Mouse (Mus musculus) lung, postnatal 0 days (tissue): Measurements from ENCODE around the gene Ovca2. TPM values are rescaled to one million over a fixed set of nuclear protein-coding genes. Genes with fewer than 3 reads are reported as not detected.

Experiments
- ATAC-seq: fragments of 200-750 bp; cut with Nextera tagmentation; 2 replicates; pipeline ENCODE4 v1.8.0; 2017; ENCODE audit warnings: moderate library complexity
- DNase-seq: peaks from one replicate; pipeline ENCODE4 v3.0.0-alpha.2; 2016; ENCODE audit warnings: low spot score
- H3K27ac ChIP-seq: fragments of 300-500 bp; sonication (generic); 2 replicates; pipeline ENCODE4 v1.5.1; 2014; ENCODE audit warnings: antibody characterized with exemption, mild to moderate bottlenecking, low read length, mixed read lengths
- H3K27me3 ChIP-seq: fragments of 300-500 bp; sonication (generic); replicated peaks from 2 replicates; pipeline ENCODE4 v1.6.1; 2014; ENCODE audit warnings: low read length, mixed read lengths; ENCODE audit not compliant: insufficient read depth
- H3K36me3 ChIP-seq: fragments of 300-500 bp; sonication (generic); 2 replicates; pipeline ENCODE4 v1.6.1; 2014; ENCODE audit warnings: low read length, mixed read lengths; ENCODE audit not compliant: insufficient read depth
- H3K4me1 ChIP-seq: fragments of 300-500 bp; sonication (generic); 2 replicates; pipeline ENCODE4 v1.6.1; 2014; ENCODE audit warnings: antibody characterized with exemption, low read depth, low read length, mixed read lengths; ENCODE audit not compliant: insufficient read depth
- H3K4me2 ChIP-seq: fragments of 300-500 bp; sonication (generic); replicated peaks from 2 replicates; pipeline ENCODE4 v1.6.1; 2014; ENCODE audit warnings: low read depth, mild to moderate bottlenecking, low read length, moderate library complexity, mixed read lengths
- H3K4me3 ChIP-seq: fragments of 300-500 bp; sonication (generic); 2 replicates; pipeline ENCODE4 v1.5.1; 2014; ENCODE audit warnings: low read depth, low read length
- H3K9ac ChIP-seq: fragments of 300-500 bp; sonication (generic); replicated peaks from 2 replicates; pipeline ENCODE4 v1.6.1; 2014; ENCODE audit warnings: low read depth, mild to moderate bottlenecking
- H3K9me3 ChIP-seq: fragments of 300-500 bp; sonication (generic); 2 replicates; pipeline ENCODE4 v1.6.1; 2016; ENCODE audit warnings: low read length, mixed read lengths
- CTCF ChIP-seq: IDR thresholded peaks from 2 replicates; pipeline ENCODE4 v1.5.1; 2016; ENCODE audit warnings: antibody characterized with exemption, mild to moderate bottlenecking
- EP300 ChIP-seq: IDR thresholded peaks from 2 replicates; pipeline ENCODE4 v1.6.1; 2016; ENCODE audit warnings: antibody characterized with exemption, mild to moderate bottlenecking, control low read depth
- WGBS: fragments of 180-500 bp; shearing (Covaris S2); extraction: QIAGEN DNeasy Blood & Tissue Kit; methylation state at CpG from one replicate; pipeline ENCODE4 v1.1.7; 2014; 5-methylcytosine and 5-hydroxymethylcytosine counted together
- polyA plus RNA-seq: library from polyadenylated mRNA; unstranded; fragments of >200 nt; fragmentation: Nextera tagmentation; extraction: Ambion mirVana; gene quantifications from 2 replicates; pipeline ENCODE4 v1.2.1, GENCODE M21; 2015

Ovca2 gene
- polyA plus RNA-seq, 1 experiment from 2014 or later: 22.0 TPM

- no peaks in the 10 kb centered on the region for H3K9me3 ChIP-seq
- 0 out of 2 replicates have a peak, but pooled peaks cover 4% of the 10 kb centered on the region for H3K36me3 ChIP-seq
- DNase-seq (no peak), ATAC-seq (no peak)
- H3K27me3 ChIP-seq: no peaks in the 10 kb centered on the region
- H3K27ac ChIP-seq: no peak overlapping the region
- no peak overlapping the region for H3K4me3 ChIP-seq
- WGBS: 65% methylated on average over 2 of the region's 2 CpGs
- H3K4me1 ChIP-seq: peaks cover 7% of the 10 kb centered on the region; the same call in 1 of the 2 replicates
- H3K4me2 ChIP-seq: no peak overlapping the region
- H3K9ac ChIP-seq: no peak overlapping the region
- TF ChIP-seq EP300 (no peak), CTCF (no peak)
Measured at GRCm38 (mm10) chr11:75145841-75146240, 32.8 kb downstream of the Ovca2 start.

- TF ChIP-seq EP300: no peak
- TF ChIP-seq CTCF: no peak
- H3K9me3 ChIP-seq: no peaks in the 10 kb centered on the region
- H3K4me1 ChIP-seq: peaks cover 24% of the 10 kb centered on the region; the same call in 1 of the 2 replicates
- H3K4me3 ChIP-seq: no peak overlapping the region
- peak; percentile 15 for DNase-seq
- H3K27me3 ChIP-seq: no peaks in the 10 kb centered on the region
- H3K4me2 ChIP-seq: no peak overlapping the region
- H3K27ac ChIP-seq: no peak overlapping the region
- H3K9ac ChIP-seq: no peak overlapping the region
- WGBS: 74% methylated on average over 4 of the region's 4 CpGs
- no peak for ATAC-seq
- 0 out of 2 replicates have a peak, but pooled peaks cover 4% of the 10 kb centered on the region for H3K36me3 ChIP-seq
Measured at GRCm38 (mm10) chr11:75142749-75143148, 35.9 kb downstream of the Ovca2 start.

- no peaks in the 10 kb centered on the region for H3K27me3 ChIP-seq
- peak overlapping the region; percentile 33; the same call in 1 of the 2 replicates for H3K27ac ChIP-seq
- H3K36me3 ChIP-seq: 0 out of 2 replicates have a peak, but pooled peaks cover 4% of the 10 kb centered on the region
- no peaks in the 10 kb centered on the region for H3K9me3 ChIP-seq
- H3K4me3 ChIP-seq: no peak overlapping the region
- no peak overlapping the region for H3K4me2 ChIP-seq
- TF ChIP-seq CTCF: no peak
- ATAC-seq (peak; percentile 11; the same call in 1 of the 2 replicates), DNase-seq (peak; percentile 63)
- WGBS: 32% methylated on average over 1 of the region's 1 CpGs
- peaks cover 19% of the 10 kb centered on the region; the same call in 1 of the 2 replicates for H3K4me1 ChIP-seq
- no peak overlapping the region for H3K9ac ChIP-seq
Measured at GRCm38 (mm10) chr11:75141913-75142312, 36.7 kb downstream of the Ovca2 start.

GRCm38 (mm10) chr11:75141038-75141437 lies 37.6 kb downstream of the Ovca2 start:
- Histone ChIP-seq H3K4me3 (no peak overlapping the region), H3K27me3 (no peaks in the 10 kb centered on the region), H3K4me1 (peaks cover 16% of the 10 kb centered on the region; the same call in 1 of the 2 replicates), H3K27ac (no peak overlapping the region), H3K9ac (no peak overlapping the region), H3K36me3 (0 out of 2 replicates have a peak, but pooled peaks cover 4% of the 10 kb centered on the region), H3K4me2 (no peak overlapping the region), H3K9me3 (no peaks in the 10 kb centered on the region)
- DNase-seq (peak; percentile 41), ATAC-seq (no peak)
- 52% methylated on average over 3 of the region's 3 CpGs for WGBS
- TF ChIP-seq CTCF: no peak
- no peak for TF ChIP-seq EP300

GRCm38 (mm10) chr11:75140431-75140830 lies 38.2 kb downstream of the Ovca2 start:
- H3K4me2 ChIP-seq: no peak overlapping the region
- DNase-seq (peak; percentile 32), ATAC-seq (peak; percentile 22)
- H3K27me3 ChIP-seq: no peaks in the 10 kb centered on the region
- WGBS: 47% methylated on average over 5 of the region's 5 CpGs
- no peak overlapping the region for H3K9ac ChIP-seq
- H3K36me3 ChIP-seq: 0 out of 2 replicates have a peak, but pooled peaks cover 4% of the 10 kb centered on the region
- no peak overlapping the region for H3K4me3 ChIP-seq
- no peak for TF ChIP-seq CTCF
- no peak for TF ChIP-seq EP300
- H3K4me1 ChIP-seq: peaks cover 16% of the 10 kb centered on the region; the same call in 1 of the 2 replicates
- H3K27ac ChIP-seq: peak overlapping the region; percentile 77; the same call in 1 of the 2 replicates
- no peaks in the 10 kb centered on the region for H3K9me3 ChIP-seq

- 0 out of 2 replicates have a peak, but pooled peaks cover 4% of the 10 kb centered on the region for H3K36me3 ChIP-seq
- TF ChIP-seq EP300 (peak; percentile 70; the same call in 1 of the 2 replicates), CTCF (no peak; the same call in 1 of the 2 replicates)
- DNase-seq (peak; percentile 84), ATAC-seq (peak; percentile 74)
- H3K4me2 ChIP-seq: no peak overlapping the region
- no peaks in the 10 kb centered on the region for H3K9me3 ChIP-seq
- peaks cover 16% of the 10 kb centered on the region; the same call in 1 of the 2 replicates for H3K4me1 ChIP-seq
- no peak overlapping the region for H3K9ac ChIP-seq
- no peak overlapping the region for H3K4me3 ChIP-seq
- H3K27me3 ChIP-seq: no peaks in the 10 kb centered on the region
- WGBS: 15% methylated on average over 11 of the region's 11 CpGs
- peak overlapping the region; percentile 77 for H3K27ac ChIP-seq
Measured at GRCm38 (mm10) chr11:75139122-75139963, 39.3 kb downstream of the Ovca2 start.
